Mouse (Mus musculus) neutrophil, adult 83 days (primary cell): Measurements from ENCODE around the gene Olfr183. TPM values are rescaled to one million over a fixed set of nuclear protein-coding genes. Genes with fewer than 3 reads are reported as not detected.

ENCODE experiments used
- total RNA-seq, 2 experiments: library from RNA; stranded (reverse); gene quantifications; one replicate each; pipeline ENCODE4 v1.2.4; 2023

The Olfr183 gene
- not detected for total RNA-seq

DNA sequence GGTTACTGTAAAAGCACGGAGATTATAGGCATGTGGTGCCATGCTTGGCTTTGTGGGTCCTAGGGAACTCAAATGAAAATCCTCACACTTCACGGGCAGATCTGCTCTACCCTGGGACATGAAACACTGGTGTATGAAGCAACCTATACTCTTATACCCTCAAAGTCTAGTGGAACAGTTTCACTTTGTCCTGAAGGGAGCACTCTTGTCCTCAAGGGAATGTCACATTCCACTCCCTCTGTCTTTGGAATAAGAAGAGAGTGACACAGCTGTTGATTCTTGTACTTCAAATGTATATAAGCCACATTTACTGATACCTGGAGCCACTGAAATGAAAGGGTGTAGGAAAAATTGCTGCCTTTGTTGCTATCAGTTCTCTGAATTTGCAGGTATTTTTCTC, at the start of gene Olfr183:
Olfr183 (plus strand) TSS at position 301 of the 400 bp plus-strand sequence.

DNA sequence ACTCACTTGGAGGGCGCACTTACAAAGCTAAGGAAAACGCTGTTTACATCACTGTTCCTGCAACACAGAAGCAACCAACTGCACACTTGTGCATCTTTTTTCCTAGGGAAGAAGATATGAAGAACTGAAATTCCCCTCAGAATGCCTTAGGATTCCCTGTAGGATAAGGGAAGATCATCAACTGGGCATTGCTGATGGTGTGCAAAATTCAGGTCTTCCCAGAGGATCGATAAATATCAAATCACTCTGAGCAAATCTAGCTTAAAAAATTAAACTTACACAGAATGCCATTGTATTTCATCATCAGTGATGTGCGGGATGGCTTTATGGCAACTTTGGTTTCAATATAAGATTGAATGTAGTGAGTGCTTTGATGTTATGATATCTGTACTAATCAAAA, 35.0 kb downstream of the Olfr183 start, which contains the start of gene Olfr186:
Olfr186 (minus strand) TSS at position 101 of the 400 bp plus-strand sequence.

DNA sequence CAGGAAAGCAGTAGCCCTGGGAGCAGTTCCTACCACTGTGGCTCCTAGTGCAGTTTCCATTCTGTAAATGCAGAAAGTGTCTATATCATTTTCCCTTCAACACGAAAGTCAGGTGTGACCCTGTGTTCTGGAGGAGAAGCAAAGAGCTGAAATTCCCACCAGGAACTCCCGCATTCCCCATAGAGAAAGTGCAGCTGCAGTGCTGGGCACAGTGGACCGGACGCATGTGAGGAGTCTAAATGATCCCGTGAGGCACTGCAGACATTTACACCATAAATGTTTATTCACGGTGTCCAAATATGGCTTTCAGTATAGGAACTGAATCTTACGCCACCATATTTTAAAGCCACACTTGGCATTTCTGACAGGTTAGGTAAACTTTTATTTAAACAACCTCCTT, 44.6 kb downstream of the Olfr183 start, which contains the start of gene Olfr187:
Olfr187 (minus strand) TSS at position 58 of the 400 bp plus-strand sequence.

Other genes with a start within 250 kb of the Olfr183 start
- gene Olfr172, start 232.2 kb upstream of the Olfr183 start, total RNA-seq, result not detected
- not detected for gene Olfr173, start 195.1 kb upstream of the Olfr183 start, total RNA-seq
- not detected for gene Olfr175-ps1, start 168.6 kb upstream of the Olfr183 start, total RNA-seq
- not detected for gene Olfr177, start 120.6 kb upstream of the Olfr183 start, total RNA-seq
- not detected for gene Olfr178, start 103.3 kb upstream of the Olfr183 start, total RNA-seq
- not detected for gene Olfr181, start 66.6 kb upstream of the Olfr183 start, total RNA-seq
- gene Olfr180, start 66.0 kb upstream of the Olfr183 start, total RNA-seq, result not detected
- not detected for gene Olfr186, start 34.9 kb downstream of the Olfr183 start, total RNA-seq
- gene Olfr187, start 44.4 kb downstream of the Olfr183 start, total RNA-seq, result not detected
- gene Olfr190, start 82.6 kb downstream of the Olfr183 start, total RNA-seq, result not detected
- gene Olfr191, start 94.5 kb downstream of the Olfr183 start, total RNA-seq, result not detected
- not detected for gene Olfr193, start 116.5 kb downstream of the Olfr183 start, total RNA-seq
- gene Olfr194, start 125.7 kb downstream of the Olfr183 start, total RNA-seq, result not detected
- gene Olfr195, start 151.7 kb downstream of the Olfr183 start, total RNA-seq, result not detected
- gene Olfr196, start 175.1 kb downstream of the Olfr183 start, total RNA-seq, result not detected
- not detected for gene Olfr198, start 208.2 kb downstream of the Olfr183 start, total RNA-seq
- gene Olfr199, start 224.4 kb downstream of the Olfr183 start, total RNA-seq, result not detected